Mouse (Mus musculus) midbrain, embryonic 16.5 days (tissue): ENCODE data around the gene Sec16b. TPM values are rescaled to one million over a fixed set of nuclear protein-coding genes. Genes with fewer than 3 reads are reported as not detected.

ENCODE experiments used
- ATAC-seq: fragments of 200-750 bp; cut with Nextera tagmentation; 2 replicates; pipeline ENCODE4 v1.8.0; 2017; ENCODE audit warnings: moderate TSS enrichment
- H3K27ac ChIP-seq: fragments of 300-500 bp; sonication (generic); 2 replicates; pipeline ENCODE4 v1.5.1; 2014; ENCODE audit warnings: mild to moderate bottlenecking, low read length, mixed read lengths
- H3K27me3 ChIP-seq: fragments of 300-500 bp; sonication (generic); 2 replicates; pipeline ENCODE4 v1.6.1; 2014; ENCODE audit warnings: low read depth, low read length, mixed read lengths; ENCODE audit not compliant: control insufficient read depth, insufficient read depth
- H3K36me3 ChIP-seq: fragments of 300-500 bp; sonication (generic); 2 replicates; pipeline ENCODE4 v1.6.1; 2014; ENCODE audit warnings: mild to moderate bottlenecking, low read length, moderate library complexity, mixed read lengths; ENCODE audit not compliant: control insufficient read depth, insufficient read depth
- H3K4me1 ChIP-seq: fragments of 300-500 bp; sonication (generic); 2 replicates; pipeline ENCODE4 v1.6.1; 2014; ENCODE audit warnings: mild to moderate bottlenecking, low read length, mixed read lengths; ENCODE audit not compliant: control insufficient read depth, insufficient read depth
- H3K4me2 ChIP-seq: fragments of 300-500 bp; sonication (generic); 2 replicates; pipeline ENCODE4 v1.6.1; 2014; ENCODE audit warnings: mild to moderate bottlenecking, low read length, mixed read lengths
- H3K4me3 ChIP-seq: fragments of 300-500 bp; sonication (generic); 2 replicates; pipeline ENCODE4 v1.5.1; 2014; ENCODE audit warnings: low read depth, mild to moderate bottlenecking, low read length, moderate library complexity, mixed read lengths
- H3K9ac ChIP-seq: fragments of 300-500 bp; sonication (generic); 2 replicates; pipeline ENCODE4 v1.6.1; 2014; ENCODE audit warnings: low read depth, low read length, mixed read lengths
- H3K9me3 ChIP-seq: fragments of 300-500 bp; sonication (generic); replicated peaks from 2 replicates; pipeline ENCODE4 v1.6.1; 2014; ENCODE audit warnings: mild to moderate bottlenecking, low read length, mixed read lengths; ENCODE audit not compliant: control insufficient read depth, poor library complexity, severe bottlenecking
- WGBS: fragments of 180-500 bp; shearing (Covaris S2); extraction: QIAGEN DNeasy Blood & Tissue Kit; methylation state at CpG from one replicate; pipeline ENCODE4 v1.1.7; 2014; 5-methylcytosine and 5-hydroxymethylcytosine counted together
- polyA plus RNA-seq: library from polyadenylated mRNA; unstranded; fragments of >200 nt; fragmentation: Nextera tagmentation; extraction: Ambion mirVana; gene quantifications from 2 replicates; pipeline ENCODE4 v1.2.1, GENCODE M21; 2015

Sec16b gene
- polyA plus RNA-seq, 1 experiment from 2014 or later, result 0.36 TPM

GRCm38 (mm10) chr1:157559986-157560385, 53.5 kb downstream of the Sec16b start:
- no peaks in the 10 kb centered on the region for H3K36me3 ChIP-seq
- H3K9ac ChIP-seq, result no peak overlapping the region
- no peaks in the 10 kb centered on the region for H3K9me3 ChIP-seq
- peaks cover 12% of the 10 kb centered on the region for H3K4me1 ChIP-seq
- ATAC-seq, result no peak
- H3K4me3 ChIP-seq, result no peak overlapping the region
- 84% methylated on average over 6 of the region's 6 CpGs for WGBS
- no peak overlapping the region for H3K27ac ChIP-seq
- no peak overlapping the region for H3K4me2 ChIP-seq
- no peaks in the 10 kb centered on the region for H3K27me3 ChIP-seq

- H3K4me2 ChIP-seq, result peak overlapping the region; percentile 22; the same call in 1 of the 2 replicates
- ATAC-seq, result peak; percentile 50; the same call in 1 of the 2 replicates
- no peak overlapping the region for H3K9ac ChIP-seq
- H3K9me3 ChIP-seq, result no peaks in the 10 kb centered on the region
- H3K27ac ChIP-seq, result no peak overlapping the region
- H3K27me3 ChIP-seq, result no peaks in the 10 kb centered on the region
- no peak overlapping the region for H3K4me3 ChIP-seq
- no peaks in the 10 kb centered on the region for H3K36me3 ChIP-seq
- 23% methylated on average over 8 of the region's 8 CpGs for WGBS
- peaks cover 6% of the 10 kb centered on the region; the same call in 1 of the 2 replicates for H3K4me1 ChIP-seq
Measured at GRCm38 (mm10) chr1:157560654-157561386, 54.3 kb downstream of the Sec16b start.

- no peak overlapping the region for H3K4me2 ChIP-seq
- no peak overlapping the region for H3K4me3 ChIP-seq
- no peak overlapping the region for H3K9ac ChIP-seq
- no peaks in the 10 kb centered on the region for H3K27me3 ChIP-seq
- no peaks in the 10 kb centered on the region for H3K36me3 ChIP-seq
- H3K4me1 ChIP-seq, result no peaks in the 10 kb centered on the region
- H3K9me3 ChIP-seq, result no peaks in the 10 kb centered on the region
- peak; percentile 54; the same call in 1 of the 2 replicates for ATAC-seq
- H3K27ac ChIP-seq, result 0 out of 2 replicates have a peak overlapping the region, but pooled peaks have one; percentile 2
- 65% methylated on average over 8 of the region's 8 CpGs for WGBS
Measured at GRCm38 (mm10) chr1:157567819-157568218, 61.3 kb downstream of the Sec16b start.

- ATAC-seq, result no peak
- Histone ChIP-seq H3K27me3 (no peaks in the 10 kb centered on the region), H3K9me3 (no peaks in the 10 kb centered on the region), H3K36me3 (no peaks in the 10 kb centered on the region), H3K9ac (no peak overlapping the region), H3K27ac (no peak overlapping the region), H3K4me3 (no peak overlapping the region), H3K4me1 (no peaks in the 10 kb centered on the region), H3K4me2 (no peak overlapping the region)
- WGBS, result 90% methylated on average over 5 of the region's 5 CpGs
Measured at GRCm38 (mm10) chr1:157569263-157570090, 62.9 kb downstream of the Sec16b start.

- Histone ChIP-seq H3K36me3 (no peaks in the 10 kb centered on the region), H3K9me3 (no peaks in the 10 kb centered on the region), H3K9ac (no peak overlapping the region), H3K4me2 (no peak overlapping the region), H3K27me3 (no peaks in the 10 kb centered on the region), H3K4me3 (no peak overlapping the region), H3K4me1 (no peaks in the 10 kb centered on the region), H3K27ac (no peak overlapping the region)
- ATAC-seq, result no peak
- WGBS, result 93% methylated on average over 3 of the region's 3 CpGs
Measured at GRCm38 (mm10) chr1:157575316-157575715, 68.8 kb downstream of the Sec16b start.

- no peak overlapping the region for H3K9ac ChIP-seq
- no peak for ATAC-seq
- H3K36me3 ChIP-seq, result no peaks in the 10 kb centered on the region
- H3K4me3 ChIP-seq, result no peak overlapping the region
- H3K4me1 ChIP-seq, result no peaks in the 10 kb centered on the region
- H3K27ac ChIP-seq, result no peak overlapping the region
- H3K27me3 ChIP-seq, result no peaks in the 10 kb centered on the region
- whole genome bisulfite sequencing, result 78% methylated on average over 8 of the region's 8 CpGs
- H3K4me2 ChIP-seq, result no peak overlapping the region
- H3K9me3 ChIP-seq, result no peaks in the 10 kb centered on the region
Measured at GRCm38 (mm10) chr1:157578336-157578735, 71.8 kb downstream of the Sec16b start.

GRCm38 (mm10) chr1:157586556-157586955, 80.0 kb downstream of the Sec16b start:
- no peaks in the 10 kb centered on the region for H3K27me3 ChIP-seq
- H3K4me2 ChIP-seq, result no peak overlapping the region
- WGBS, result 80% methylated on average over 5 of the region's 5 CpGs
- no peak overlapping the region for H3K27ac ChIP-seq
- no peaks in the 10 kb centered on the region for H3K36me3 ChIP-seq
- no peak overlapping the region for H3K9ac ChIP-seq
- H3K9me3 ChIP-seq, result no peaks in the 10 kb centered on the region
- no peaks in the 10 kb centered on the region; the same call in 1 of the 2 replicates for H3K4me1 ChIP-seq
- H3K4me3 ChIP-seq, result no peak overlapping the region
- ATAC-seq, result no peak

GRCm38 (mm10) chr1:157592039-157592438, 85.5 kb downstream of the Sec16b start:
- WGBS, result 30% methylated on average over 2 of the region's 2 CpGs
- Histone ChIP-seq H3K9ac (no peak overlapping the region), H3K4me2 (no peak overlapping the region), H3K36me3 (no peaks in the 10 kb centered on the region), H3K4me3 (no peak overlapping the region), H3K27me3 (no peaks in the 10 kb centered on the region), H3K27ac (no peak overlapping the region), H3K4me1 (peaks cover 4% of the 10 kb centered on the region), H3K9me3 (no peaks in the 10 kb centered on the region)
- ATAC-seq, result 0 out of 2 replicates have a peak, but pooled peaks have one; percentile 62

- no peaks in the 10 kb centered on the region for H3K9me3 ChIP-seq
- H3K4me1 ChIP-seq, result peaks cover 4% of the 10 kb centered on the region; the same call in 1 of the 2 replicates
- H3K27ac ChIP-seq, result no peak overlapping the region
- H3K36me3 ChIP-seq, result no peaks in the 10 kb centered on the region
- H3K4me3 ChIP-seq, result no peak overlapping the region
- no peak overlapping the region for H3K4me2 ChIP-seq
- H3K27me3 ChIP-seq, result no peaks in the 10 kb centered on the region
- H3K9ac ChIP-seq, result no peak overlapping the region
- no peak for ATAC-seq
- 65% methylated on average over 5 of the region's 5 CpGs for WGBS
Measured at GRCm38 (mm10) chr1:157594561-157594960, 88.0 kb downstream of the Sec16b start.
